In the genomic region with DNA sequence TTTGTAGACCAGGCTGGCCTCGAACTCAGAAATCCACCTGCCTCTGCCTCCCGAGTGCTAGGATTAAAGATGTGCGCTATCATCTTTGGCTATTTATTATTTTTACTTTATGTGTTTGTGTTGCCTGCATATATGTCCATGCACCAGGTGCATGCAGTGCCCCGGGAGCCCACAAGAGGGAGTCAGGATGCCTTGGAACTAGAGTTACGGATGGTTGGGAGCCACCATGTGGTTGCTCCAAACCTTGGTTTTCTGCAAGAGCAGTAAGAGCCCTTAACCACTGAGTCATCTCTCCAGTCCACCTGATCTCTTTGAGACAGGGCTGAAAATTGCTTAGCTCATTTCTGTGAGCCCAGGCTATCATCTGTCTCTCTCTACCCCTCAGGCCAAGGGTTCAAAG, we compare ENCODE assay signal across 9 mouse cellular contexts. TPM values are rescaled to one million over a fixed set of nuclear protein-coding genes. Genes with fewer than 3 reads are reported as not detected.
DNase-seq lines count a peak whose midpoint lies in the region; ATAC-seq and TF ChIP-seq lines count a peak whose summit lies in the region.
"Had no signal": no experiment of that assay in that cellular context is flagged by ENCODE, and none has a peak within 500 bp of the region (broad histone marks: within the 10 kb centered on the region; RNA-seq: fewer than 3 reads in every experiment).

No protein-coding gene starts in this region.

- H3K9ac ChIP-seq in forebrain, postnatal 0 days, result no peak overlapping the region
- no peak overlapping the region for H3K9ac ChIP-seq in hindbrain, embryonic 15.5 days

- H3K4me2 ChIP-seq in forebrain, postnatal 0 days (ENCODE audit: low read depth), result no peak overlapping the region
- no peak overlapping the region for H3K4me2 ChIP-seq in hindbrain, embryonic 15.5 days

- peak; percentile 79 for ATAC-seq in forebrain, postnatal 0 days
- ATAC-seq in hindbrain, embryonic 15.5 days (ENCODE audit: low FRiP score, low read depth), result peak; percentile 51; the same call in 1 of the 2 replicates

- DNase-seq in MEL-GATA-1-ER (ENCODE audit: extremely low read depth, low read depth), result peak; percentile 84
- peak; percentile 70 for DNase-seq in cerebellum, adult 11-12 months
- DNase-seq in forebrain, postnatal 0 days, result peak; percentile 82
- peak; percentile 73 for DNase-seq in left cerebral cortex, adult 11 months (ENCODE audit: low spot score)
- DNase-seq in lung, postnatal 36 days, result peak; percentile 96
- peak; percentile 89 to 91 for DNase-seq in right cerebral cortex, adult 2 months (ENCODE audit: low spot score in 2 of 2)
- DNase-seq in urinary bladder, adult 2 months (ENCODE audit: low spot score), result peak; percentile 61

- H3K4me3 ChIP-seq in forebrain, postnatal 0 days (ENCODE audit: low read depth, low read length), result no peak overlapping the region
- no peak overlapping the region for H3K4me3 ChIP-seq in hindbrain, embryonic 15.5 days
- H3K4me3 ChIP-seq: megakaryocyte, embryonic 14.5 days had no signal

- TF ChIP-seq CTCF in forebrain, postnatal 0 days (IDR thresholded peaks at IDR 0.05; ENCODE audit: low read depth), result peak; percentile 94

- no peaks in the 10 kb centered on the region for H3K9me3 ChIP-seq in forebrain, postnatal 0 days (ENCODE audit: low read length)
- H3K9me3 ChIP-seq in hindbrain, embryonic 15.5 days, result no peaks in the 10 kb centered on the region
- H3K9me3 ChIP-seq: megakaryocyte, embryonic 14.5 days had no signal

- no peak overlapping the region for H3K27ac ChIP-seq in forebrain, postnatal 0 days (ENCODE audit: low read depth, low read length)
- H3K27ac ChIP-seq in hindbrain, embryonic 15.5 days (replicated peaks), result no peak overlapping the region

- no peaks in the 10 kb centered on the region for H3K4me1 ChIP-seq in forebrain, postnatal 0 days (ENCODE audit: insufficient read depth)
- H3K4me1 ChIP-seq in hindbrain, embryonic 15.5 days (replicated peaks), result no peaks in the 10 kb centered on the region

- no peaks in the 10 kb centered on the region for H3K27me3 ChIP-seq in forebrain, postnatal 0 days (ENCODE audit: insufficient read depth, low read length)
- no peaks in the 10 kb centered on the region for H3K27me3 ChIP-seq in hindbrain, embryonic 15.5 days
- H3K27me3 ChIP-seq: megakaryocyte, embryonic 14.5 days had no signal

- H3K36me3 ChIP-seq in forebrain, postnatal 0 days (ENCODE audit: insufficient read depth), result no peaks in the 10 kb centered on the region
- no peaks in the 10 kb centered on the region for H3K36me3 ChIP-seq in hindbrain, embryonic 15.5 days

- 4% methylated on average over 5 of the region's 5 CpGs for WGBS in forebrain, postnatal 0 days
- 1% methylated on average over 5 of the region's 5 CpGs for WGBS in hindbrain, embryonic 15.5 days

RNA-seq across cellular contexts. Expression of a gene that starts 7.0 kb away (rescaled TPM):
- 11.9 and 25.3 TPM in 2 replicates for total RNA-seq in forebrain, postnatal 0 days (2014; rRNA removed)
- 7.5 and 9.9 TPM in 2 replicates for polyA plus RNA-seq in forebrain, postnatal 0 days (2015; fragmentation: Nextera tagmentation; extraction: Ambion mirVana)
- polyA plus RNA-seq in hindbrain, embryonic 15.5 days (2015; fragmentation: Nextera tagmentation; extraction: Ambion mirVana), result 17.0 and 20.7 TPM in 2 replicates
- 27.3 and 31.4 TPM in 2 replicates for polyA plus RNA-seq in urinary bladder, adult 2 months (2012; rRNA removed)

RNA-seq across cellular contexts. Expression of a gene that starts 16.6 kb away (rescaled TPM):
- total RNA-seq in forebrain, postnatal 0 days (2014; rRNA removed), result 10.3 and 11.8 TPM in 2 replicates
- polyA plus RNA-seq in forebrain, postnatal 0 days (2015; fragmentation: Nextera tagmentation; extraction: Ambion mirVana), result 21.3 and 27.1 TPM in 2 replicates
- 24.4 and 29.4 TPM in 2 replicates for polyA plus RNA-seq in hindbrain, embryonic 15.5 days (2015; fragmentation: Nextera tagmentation; extraction: Ambion mirVana)
- polyA plus RNA-seq in urinary bladder, adult 2 months (2012; rRNA removed), result 258 and 282 TPM in 2 replicates

RNA-seq across cellular contexts. Expression of a gene that starts 26.9 kb away (rescaled TPM):
- 12.7 and 17.1 TPM in 2 replicates for total RNA-seq in forebrain, postnatal 0 days (2014; rRNA removed)
- 11.6 and 13.1 TPM in 2 replicates for polyA plus RNA-seq in forebrain, postnatal 0 days (2015; fragmentation: Nextera tagmentation; extraction: Ambion mirVana)
- polyA plus RNA-seq in hindbrain, embryonic 15.5 days (2015; fragmentation: Nextera tagmentation; extraction: Ambion mirVana), result 16.2 and 17.8 TPM in 2 replicates
- polyA plus RNA-seq in urinary bladder, adult 2 months (2012; rRNA removed), result 91.1 and 102 TPM in 2 replicates

RNA-seq across cellular contexts. Expression of a gene that starts 32.2 kb away (rescaled TPM):
- 125 and 145 TPM in 2 replicates for total RNA-seq in forebrain, postnatal 0 days (2014; rRNA removed)
- polyA plus RNA-seq in forebrain, postnatal 0 days (2015; fragmentation: Nextera tagmentation; extraction: Ambion mirVana), result 222 and 246 TPM in 2 replicates
- 320 and 326 TPM in 2 replicates for polyA plus RNA-seq in hindbrain, embryonic 15.5 days (2015; fragmentation: Nextera tagmentation; extraction: Ambion mirVana)
- polyA plus RNA-seq in urinary bladder, adult 2 months (2012; rRNA removed), result 176 and 243 TPM in 2 replicates

RNA-seq across cellular contexts. Expression of a gene that starts 40.4 kb away (rescaled TPM):
- total RNA-seq in forebrain, postnatal 0 days (2014; rRNA removed), result 66.9 and 76.3 TPM in 2 replicates
- 117 and 124 TPM in 2 replicates for polyA plus RNA-seq in forebrain, postnatal 0 days (2015; fragmentation: Nextera tagmentation; extraction: Ambion mirVana)
- polyA plus RNA-seq in hindbrain, embryonic 15.5 days (2015; fragmentation: Nextera tagmentation; extraction: Ambion mirVana), result 128 and 135 TPM in 2 replicates
- 88.8 and 100 TPM in 2 replicates for polyA plus RNA-seq in urinary bladder, adult 2 months (2012; rRNA removed)
